13 mouse cellular contexts compared by ENCODE assay signal in the genomic region with DNA sequence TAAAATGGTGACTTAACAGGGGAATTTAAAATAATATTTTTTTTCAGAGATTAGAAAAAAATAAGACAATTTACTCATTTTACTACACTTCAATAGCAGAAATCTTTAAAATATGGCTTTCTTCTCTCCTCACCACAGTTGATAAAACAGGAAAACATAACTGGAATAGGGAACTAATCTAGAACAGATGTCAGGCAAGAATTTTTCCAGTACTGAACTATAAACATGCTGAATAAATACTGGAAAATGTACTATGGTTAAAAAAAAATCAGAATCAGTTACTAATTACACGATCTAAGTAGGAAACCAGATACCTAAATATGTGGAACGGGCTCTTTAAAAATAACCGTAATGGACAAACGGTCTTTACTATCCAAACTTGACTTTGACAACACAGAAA. TPM values are rescaled to one million over a fixed set of nuclear protein-coding genes. Genes with fewer than 3 reads are reported as not detected.
"Had no signal": no experiment of that assay in that cellular context is flagged by ENCODE, and none has a peak within 500 bp of the region (broad histone marks: within the 10 kb centered on the region; RNA-seq: fewer than 3 reads in every experiment).

No protein-coding gene starts in this region.

- H3K4me1 ChIP-seq: stomach, embryonic 15.5 days had no signal

- H3K9me3 ChIP-seq: kidney, embryonic 15.5 days; midbrain, embryonic 12.5 days; stomach, embryonic 15.5 days had no signal

- H3K4me3 ChIP-seq: kidney, embryonic 15.5 days; midbrain, embryonic 12.5 days; stomach, embryonic 15.5 days had no signal

- H3K9ac ChIP-seq: kidney, embryonic 15.5 days; liver, embryonic 14.5 days; midbrain, embryonic 12.5 days; stomach, embryonic 15.5 days had no signal

- DNase-seq: kidney, adult 2 months; kidney, postnatal 14 days; left cerebral cortex, postnatal 4 days; lung, adult 18-20 months; lung, postnatal 4 days; right cerebral cortex, postnatal 14 days; thymus, adult 2 months; thymus, postnatal 25 days had no signal

- H3K4me2 ChIP-seq: kidney, embryonic 15.5 days; midbrain, embryonic 12.5 days; stomach, embryonic 15.5 days had no signal

- H3K27ac ChIP-seq: kidney, embryonic 15.5 days; liver, embryonic 14.5 days; midbrain, embryonic 12.5 days; stomach, embryonic 15.5 days had no signal

- H3K27me3 ChIP-seq: kidney, embryonic 15.5 days; stomach, embryonic 15.5 days had no signal

- H3K36me3 ChIP-seq: kidney, embryonic 15.5 days; midbrain, embryonic 12.5 days; stomach, embryonic 15.5 days had no signal

RNA-seq across cellular contexts. Expression of a gene that starts 7.3 kb away (rescaled TPM):
- polyA plus RNA-seq: liver, adult 2 months had no signal
